Mouse (Mus musculus) bone marrow, adult 2 months (tissue): Measurements from ENCODE around the gene Cd82. TPM values are rescaled to one million over a fixed set of nuclear protein-coding genes. Genes with fewer than 3 reads are reported as not detected.

Experiments used
- H3K27ac ChIP-seq: fragments of 200-500 bp; 2 replicates; pipeline ENCODE4 v1.5.1; 2012; ENCODE audit warnings: low read depth, mild to moderate bottlenecking, control low read depth, inconsistent platforms, low read length; ENCODE audit not compliant: control insufficient read depth, poor library complexity, insufficient read depth
- H3K4me1 ChIP-seq: fragments of 200-500 bp; 2 replicates; pipeline ENCODE4 v1.6.1; 2011; ENCODE audit warnings: low read length; ENCODE audit not compliant: control insufficient read depth, insufficient read depth
- H3K4me3 ChIP-seq: fragments of 200-500 bp; replicated peaks from 2 replicates; pipeline ENCODE3; 2011; ENCODE audit warnings: mild to moderate bottlenecking, low read depth, low read length, control low read depth; ENCODE audit not compliant: control insufficient read depth
- CTCF ChIP-seq: fragments of 200-500 bp; IDR thresholded peaks from 2 replicates; pipeline ENCODE4 v1.5.1; 2011; ENCODE audit warnings: low read length, control low read depth; ENCODE audit not compliant: control insufficient read depth, insufficient read depth
- POLR2A ChIP-seq: fragments of 200-500 bp; IDR thresholded peaks from 2 replicates; pipeline ENCODE4 v1.6.1; 2011; ENCODE audit warnings: low read depth, mild to moderate bottlenecking, control low read depth, low read length, borderline replicate concordance; ENCODE audit not compliant: control insufficient read depth
- WGBS: fragments of 180-500 bp; shearing (Covaris S2); methylation state at CpG from one replicate; pipeline ENCODE4 v1.1.7; 2018; 5-methylcytosine and 5-hydroxymethylcytosine counted together
- polyA plus RNA-seq: library from polyadenylated mRNA; stranded (reverse); fragments of >200 nt; gene quantifications from 2 replicates; pipeline ENCODE4 v1.2.4, GENCODE M21; 2011; ENCODE audit warnings: low replicate concordance; ENCODE audit not compliant: missing spikeins, insufficient read depth, insufficient read length

Cd82 gene
- polyA plus RNA-seq, 1 experiment = 111 TPM

GRCm38 (mm10) chr2:93410899-93411570 lies 51.9 kb downstream of the Cd82 start:
- Histone ChIP-seq H3K4me1 (no peaks in the 10 kb centered on the region), H3K4me3 (no peak overlapping the region), H3K27ac (no peak overlapping the region)
- 49% methylated on average over 12 of the region's 12 CpGs for WGBS
- TF ChIP-seq POLR2A (no peak), CTCF (no peak)

GRCm38 (mm10) chr2:93405017-93405425 lies 57.9 kb downstream of the Cd82 start:
- no peak for TF ChIP-seq POLR2A
- no peak for TF ChIP-seq CTCF
- no peak overlapping the region for H3K27ac ChIP-seq
- H3K4me3 ChIP-seq = no peak overlapping the region
- 69% methylated on average over 7 of the region's 7 CpGs for WGBS
- no peaks in the 10 kb centered on the region for H3K4me1 ChIP-seq

- TF ChIP-seq POLR2A (no peak), CTCF (peak; percentile 34; the same call in 1 of the 2 replicates)
- H3K4me1 ChIP-seq = no peaks in the 10 kb centered on the region
- no peak overlapping the region for H3K4me3 ChIP-seq
- WGBS = 40% methylated on average over 4 of the region's 4 CpGs
- H3K27ac ChIP-seq = no peak overlapping the region
These were observed 58.8 kb downstream of the Cd82 start for GRCm38 (mm10) chr2:93404169-93404568.

- H3K4me3 ChIP-seq = no peak overlapping the region
- TF ChIP-seq CTCF (no peak), POLR2A (no peak)
- WGBS = 85% methylated on average over 6 of the region's 6 CpGs
- H3K27ac ChIP-seq = no peak overlapping the region
- no peaks in the 10 kb centered on the region for H3K4me1 ChIP-seq
These were observed 59.7 kb downstream of the Cd82 start for GRCm38 (mm10) chr2:93403267-93403666.

- Histone ChIP-seq H3K27ac (no peak overlapping the region), H3K4me3 (no peak overlapping the region), H3K4me1 (no peaks in the 10 kb centered on the region)
- TF ChIP-seq POLR2A (no peak), CTCF (no peak)
- WGBS = 66% methylated on average over 6 of the region's 6 CpGs
These were observed 71.7 kb downstream of the Cd82 start for GRCm38 (mm10) chr2:93391198-93391597.

- Histone ChIP-seq H3K27ac (no peak overlapping the region), H3K4me1 (no peaks in the 10 kb centered on the region), H3K4me3 (no peak overlapping the region)
- TF ChIP-seq CTCF (no peak), POLR2A (no peak)
- WGBS = 58% methylated on average over 11 of the region's 11 CpGs
These were observed 72.6 kb downstream of the Cd82 start for GRCm38 (mm10) chr2:93390170-93390926.

- Histone ChIP-seq H3K4me3 (no peak overlapping the region), H3K4me1 (no peaks in the 10 kb centered on the region), H3K27ac (no peak overlapping the region)
- WGBS = 71% methylated on average over 4 of the region's 4 CpGs
- no peak for TF ChIP-seq CTCF
- no peak for TF ChIP-seq POLR2A
These were observed 76.0 kb downstream of the Cd82 start for GRCm38 (mm10) chr2:93386958-93387357.

- TF ChIP-seq POLR2A (no peak), CTCF (no peak)
- WGBS = 79% methylated on average over 5 of the region's 5 CpGs
- Histone ChIP-seq H3K4me1 (no peaks in the 10 kb centered on the region), H3K4me3 (no peak overlapping the region), H3K27ac (no peak overlapping the region)
These were observed 79.1 kb downstream of the Cd82 start for GRCm38 (mm10) chr2:93383831-93384230.
